Mouse (Mus musculus) hindbrain, embryonic 13.5 days (tissue): ENCODE data around the gene Kcnj11. TPM values are rescaled to one million over a fixed set of nuclear protein-coding genes. Genes with fewer than 3 reads are reported as not detected.

Source experiments
- ATAC-seq: fragments of 200-750 bp; cut with Nextera tagmentation; 2 replicates; pipeline ENCODE4 v1.8.0; 2017; ENCODE audit warnings: moderate TSS enrichment; ENCODE audit not compliant: low FRiP score
- H3K27ac ChIP-seq: fragments of 300-500 bp; sonication (generic); 2 replicates; pipeline ENCODE4 v1.5.1; 2015; ENCODE audit warnings: inconsistent platforms, mild to moderate bottlenecking, moderate library complexity
- H3K27me3 ChIP-seq: fragments of 300-500 bp; sonication (generic); 2 replicates; pipeline ENCODE4 v1.6.1; 2015; ENCODE audit warnings: mild to moderate bottlenecking, inconsistent platforms
- H3K36me3 ChIP-seq: fragments of 300-500 bp; sonication (generic); 2 replicates; pipeline ENCODE4 v1.6.1; 2015; ENCODE audit warnings: mild to moderate bottlenecking, inconsistent platforms
- H3K4me1 ChIP-seq: fragments of 300-500 bp; sonication (generic); replicated peaks from 2 replicates; pipeline ENCODE4 v1.6.1; 2015; ENCODE audit warnings: inconsistent platforms
- H3K4me2 ChIP-seq: fragments of 300-500 bp; sonication (generic); 2 replicates; pipeline ENCODE4 v1.6.1; 2015; ENCODE audit warnings: inconsistent platforms, mild to moderate bottlenecking, moderate library complexity
- H3K4me3 ChIP-seq: fragments of 300-500 bp; sonication (generic); 2 replicates; pipeline ENCODE4 v1.5.1; 2015; ENCODE audit warnings: mild to moderate bottlenecking, inconsistent platforms
- H3K9ac ChIP-seq: fragments of 300-500 bp; sonication (generic); 2 replicates; pipeline ENCODE4 v1.6.1; 2015; ENCODE audit warnings: mild to moderate bottlenecking, inconsistent platforms
- H3K9me3 ChIP-seq: fragments of 300-500 bp; sonication (generic); 2 replicates; pipeline ENCODE4 v1.6.1; 2016; ENCODE audit warnings: inconsistent platforms
- WGBS: fragments of 180-500 bp; shearing (Covaris S2); methylation state at CpG from one replicate; pipeline ENCODE4 v1.1.7; 2015; 5-methylcytosine and 5-hydroxymethylcytosine counted together
- polyA plus RNA-seq: library from polyadenylated mRNA; unstranded; fragments of >200 nt; fragmentation: Nextera tagmentation; extraction: Ambion mirVana; gene quantifications from 2 replicates; pipeline ENCODE4 v1.2.1, GENCODE M21; 2015

Kcnj11 gene
- polyA plus RNA-seq, 1 experiment from 2014 or later = 0.88 TPM

GRCm38 (mm10) chr7:46076844-46077243 lies 23.7 kb downstream of the Kcnj11 start:
- Histone ChIP-seq H3K27me3 (no peaks in the 10 kb centered on the region), H3K9me3 (no peaks in the 10 kb centered on the region), H3K9ac (no peak overlapping the region), H3K4me1 (no peaks in the 10 kb centered on the region), H3K4me3 (no peak overlapping the region), H3K27ac (no peak overlapping the region), H3K36me3 (peaks cover 94% of the 10 kb centered on the region), H3K4me2 (no peak overlapping the region)
- 92% methylated on average over 7 of the region's 7 CpGs for WGBS
- no peak for ATAC-seq

GRCm38 (mm10) chr7:46068831-46069230 lies 31.7 kb downstream of the Kcnj11 start:
- ATAC-seq = no peak
- Histone ChIP-seq H3K36me3 (peaks cover 91% of the 10 kb centered on the region), H3K4me2 (no peak overlapping the region), H3K4me1 (no peaks in the 10 kb centered on the region), H3K9ac (no peak overlapping the region), H3K4me3 (no peak overlapping the region), H3K9me3 (no peaks in the 10 kb centered on the region), H3K27me3 (no peaks in the 10 kb centered on the region), H3K27ac (no peak overlapping the region)
- 97% methylated on average over 8 of the region's 8 CpGs for WGBS

DNA sequence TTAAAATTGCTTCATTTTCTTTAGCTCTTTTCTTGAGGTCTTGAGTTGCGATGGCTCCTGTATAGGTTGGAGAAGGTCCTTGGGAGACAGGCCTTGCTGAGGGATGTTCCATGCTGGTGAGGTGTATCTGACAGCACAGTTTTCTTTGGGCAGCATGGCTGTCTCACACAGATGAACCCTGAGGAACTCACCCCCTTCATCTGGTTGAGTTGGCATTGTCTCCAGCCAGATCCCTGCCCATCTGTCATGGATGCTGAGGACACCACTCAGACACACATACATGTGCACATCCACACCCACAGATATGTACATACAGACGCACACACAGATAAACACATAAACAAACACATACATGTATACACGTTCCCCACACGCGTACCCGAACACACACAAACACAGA lies 37.3 kb downstream of the Kcnj11 start:
- no peak overlapping the region for H3K9ac ChIP-seq
- peaks cover 94% of the 10 kb centered on the region for H3K36me3 ChIP-seq
- 97% methylated on average over 6 of the region's 6 CpGs for WGBS
- no peak overlapping the region for H3K4me2 ChIP-seq
- ATAC-seq = no peak
- H3K4me1 ChIP-seq = no peaks in the 10 kb centered on the region
- H3K27me3 ChIP-seq = no peaks in the 10 kb centered on the region
- H3K27ac ChIP-seq = no peak overlapping the region
- no peaks in the 10 kb centered on the region for H3K9me3 ChIP-seq
- H3K4me3 ChIP-seq = no peak overlapping the region

DNA sequence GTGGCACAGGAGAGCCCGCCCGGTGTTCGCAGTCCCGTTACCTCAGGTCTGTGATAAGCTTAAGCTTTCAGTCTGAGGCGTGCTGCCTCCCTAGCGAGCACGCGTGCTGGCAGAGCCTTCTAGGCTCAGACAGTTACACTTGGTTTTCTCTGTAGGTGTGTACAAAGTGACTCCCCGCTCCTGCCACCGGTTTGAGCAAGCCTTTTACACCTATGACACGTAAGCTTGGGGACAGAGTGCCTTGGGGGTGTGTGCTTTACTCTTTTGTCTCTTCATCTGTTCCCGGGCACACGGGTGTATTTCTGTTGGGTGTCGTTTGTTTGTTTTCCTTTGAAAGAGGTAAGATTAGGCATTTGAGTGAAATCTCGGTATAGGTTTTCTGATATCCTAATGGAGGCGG lies 39.0 kb downstream of the Kcnj11 start:
- 98% methylated on average over 16 of the region's 16 CpGs for WGBS
- Histone ChIP-seq H3K4me1 (no peaks in the 10 kb centered on the region), H3K4me3 (no peak overlapping the region), H3K27me3 (no peaks in the 10 kb centered on the region), H3K27ac (no peak overlapping the region), H3K9me3 (no peaks in the 10 kb centered on the region), H3K36me3 (peaks cover 94% of the 10 kb centered on the region), H3K9ac (no peak overlapping the region), H3K4me2 (no peak overlapping the region)
- ATAC-seq = no peak

GRCm38 (mm10) chr7:46060688-46061087 lies 39.9 kb downstream of the Kcnj11 start:
- no peak for ATAC-seq
- H3K9ac ChIP-seq = no peak overlapping the region
- no peak overlapping the region for H3K4me3 ChIP-seq
- no peak overlapping the region for H3K4me2 ChIP-seq
- no peaks in the 10 kb centered on the region for H3K9me3 ChIP-seq
- H3K27me3 ChIP-seq = no peaks in the 10 kb centered on the region
- no peaks in the 10 kb centered on the region for H3K4me1 ChIP-seq
- 97% methylated on average over 8 of the region's 8 CpGs for WGBS
- peaks cover 95% of the 10 kb centered on the region for H3K36me3 ChIP-seq
- H3K27ac ChIP-seq = no peak overlapping the region

DNA sequence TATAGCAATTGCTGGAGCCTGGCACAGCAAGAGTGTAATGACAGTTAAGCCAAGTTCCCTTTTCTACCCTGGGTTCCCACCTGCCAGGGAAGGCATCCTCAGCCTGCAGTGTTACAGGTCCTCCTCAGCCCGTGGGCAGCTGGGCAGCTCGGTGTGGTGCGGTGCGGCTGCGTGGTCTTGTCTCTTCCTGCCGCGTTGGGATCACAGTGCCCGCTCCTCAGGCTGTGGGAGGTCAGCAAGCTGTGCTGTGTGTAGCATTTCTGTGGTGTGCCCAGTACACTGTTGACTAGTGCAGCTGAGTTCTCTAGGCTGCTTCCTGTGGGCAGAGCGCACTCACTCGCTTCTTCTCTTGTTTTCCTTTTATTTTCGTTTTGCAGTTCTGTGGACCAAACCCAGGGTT lies 41.7 kb downstream of the Kcnj11 start:
- 96% methylated on average over 11 of the region's 11 CpGs for WGBS
- H3K4me1 ChIP-seq = no peaks in the 10 kb centered on the region
- H3K9ac ChIP-seq = no peak overlapping the region
- no peak overlapping the region for H3K4me2 ChIP-seq
- no peaks in the 10 kb centered on the region for H3K9me3 ChIP-seq
- H3K36me3 ChIP-seq = peaks cover 98% of the 10 kb centered on the region
- H3K4me3 ChIP-seq = no peak overlapping the region
- H3K27ac ChIP-seq = no peak overlapping the region
- H3K27me3 ChIP-seq = no peaks in the 10 kb centered on the region
- ATAC-seq = no peak

- H3K4me1 ChIP-seq = no peaks in the 10 kb centered on the region
- no peak overlapping the region for H3K9ac ChIP-seq
- no peak overlapping the region for H3K4me3 ChIP-seq
- no peaks in the 10 kb centered on the region for H3K27me3 ChIP-seq
- 97% methylated on average over 3 of the region's 3 CpGs for WGBS
- no peaks in the 10 kb centered on the region for H3K9me3 ChIP-seq
- H3K4me2 ChIP-seq = no peak overlapping the region
- no peak for ATAC-seq
- peaks cover 81% of the 10 kb centered on the region for H3K36me3 ChIP-seq
- no peak overlapping the region for H3K27ac ChIP-seq
Observed at GRCm38 (mm10) chr7:46053566-46053965, 47.0 kb downstream of the Kcnj11 start.

DNA sequence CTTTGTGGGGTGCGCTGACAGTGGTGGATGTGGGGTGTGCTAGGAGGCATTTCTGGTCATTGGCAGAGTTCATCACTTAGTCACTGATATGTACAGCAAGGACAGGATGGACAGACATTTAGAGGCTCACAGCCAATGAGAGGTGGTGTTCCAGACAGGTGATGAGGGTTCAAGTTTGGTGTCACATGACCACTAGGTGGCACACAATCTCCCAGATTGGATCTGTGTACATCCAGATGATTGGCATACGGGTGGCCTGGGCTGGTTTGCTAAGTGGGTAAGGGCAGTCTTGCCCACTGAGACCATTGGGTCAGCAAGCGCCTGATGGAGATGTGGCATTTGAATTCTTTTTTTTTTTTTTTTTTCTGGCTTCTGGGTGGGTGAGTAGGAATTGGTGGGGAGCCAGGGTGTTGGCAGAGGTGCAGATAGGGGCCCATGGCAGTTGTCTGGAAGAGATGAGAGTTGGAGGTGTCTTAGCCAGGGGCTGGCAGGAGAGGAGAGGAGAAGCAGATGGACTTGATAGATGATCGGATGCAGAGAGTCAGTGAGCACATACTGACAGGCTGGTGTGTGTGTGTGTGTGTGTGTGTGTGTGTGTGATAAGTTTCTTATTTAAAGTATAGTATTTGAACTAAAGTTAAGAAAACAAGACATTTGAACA lies 48.3 kb downstream of the Kcnj11 start:
- 89% methylated on average over 4 of the region's 4 CpGs for WGBS
- Histone ChIP-seq H3K27ac (no peak overlapping the region), H3K9me3 (no peaks in the 10 kb centered on the region), H3K36me3 (peaks cover 81% of the 10 kb centered on the region), H3K4me2 (no peak overlapping the region), H3K9ac (no peak overlapping the region), H3K27me3 (no peaks in the 10 kb centered on the region), H3K4me1 (no peaks in the 10 kb centered on the region), H3K4me3 (no peak overlapping the region)
- ATAC-seq = no peak

DNA sequence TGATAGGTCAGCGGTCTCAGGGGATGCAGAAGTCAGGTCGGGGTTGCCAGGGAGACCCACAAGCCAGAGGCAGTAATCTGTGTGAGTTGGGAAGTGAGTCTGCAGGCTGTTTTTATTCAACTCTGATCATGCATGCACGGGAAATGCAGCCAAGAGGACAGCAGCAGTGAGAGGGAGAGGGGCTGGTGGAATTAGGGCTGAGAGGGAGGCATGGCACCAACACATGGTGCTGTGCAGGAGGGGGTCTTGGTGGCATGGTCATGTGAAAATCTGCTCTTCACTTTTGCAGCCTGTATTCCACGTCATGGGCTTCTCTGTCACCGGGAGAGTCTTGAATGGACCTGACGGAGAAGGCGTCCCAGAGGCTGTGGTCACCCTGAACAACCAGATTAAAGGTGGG lies 50.6 kb downstream of the Kcnj11 start:
- no peaks in the 10 kb centered on the region for H3K27me3 ChIP-seq
- H3K9me3 ChIP-seq = no peaks in the 10 kb centered on the region
- H3K4me1 ChIP-seq = no peaks in the 10 kb centered on the region
- no peak overlapping the region for H3K4me2 ChIP-seq
- H3K36me3 ChIP-seq = peaks cover 78% of the 10 kb centered on the region
- H3K27ac ChIP-seq = no peak overlapping the region
- H3K4me3 ChIP-seq = no peak overlapping the region
- no peak overlapping the region for H3K9ac ChIP-seq
- ATAC-seq = no peak
- WGBS = 73% methylated on average over 7 of the region's 7 CpGs

GRCm38 (mm10) chr7:46047873-46048562 lies 52.5 kb downstream of the Kcnj11 start:
- peaks cover 78% of the 10 kb centered on the region for H3K36me3 ChIP-seq
- H3K9ac ChIP-seq = no peak overlapping the region
- no peak for ATAC-seq
- H3K4me3 ChIP-seq = no peak overlapping the region
- no peak overlapping the region for H3K4me2 ChIP-seq
- H3K9me3 ChIP-seq = no peaks in the 10 kb centered on the region
- no peaks in the 10 kb centered on the region for H3K4me1 ChIP-seq
- no peak overlapping the region for H3K27ac ChIP-seq
- H3K27me3 ChIP-seq = no peaks in the 10 kb centered on the region
- 95% methylated on average over 13 of the region's 13 CpGs for WGBS

DNA sequence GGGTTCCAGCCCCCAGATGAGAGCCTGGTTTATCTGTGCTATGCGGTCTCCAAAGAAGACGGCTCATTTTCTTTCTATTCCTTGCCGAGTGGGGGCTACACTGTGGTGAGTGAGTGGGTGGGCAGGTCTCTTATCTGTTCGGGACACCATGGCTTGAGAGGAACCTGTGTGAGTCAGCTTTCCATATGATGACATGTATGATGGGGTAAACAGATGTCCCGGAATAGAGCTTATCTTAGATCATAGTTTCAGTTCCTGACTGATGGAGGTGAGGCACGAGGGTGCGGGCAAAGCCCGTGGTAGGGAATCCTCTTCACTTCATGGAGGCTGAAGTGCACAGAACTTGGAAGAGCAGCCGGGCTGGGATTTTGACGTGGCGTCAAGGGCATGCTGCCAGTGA lies 54.7 kb downstream of the Kcnj11 start:
- no peaks in the 10 kb centered on the region for H3K4me1 ChIP-seq
- no peak overlapping the region for H3K9ac ChIP-seq
- no peaks in the 10 kb centered on the region for H3K9me3 ChIP-seq
- no peak overlapping the region for H3K27ac ChIP-seq
- no peak for ATAC-seq
- H3K27me3 ChIP-seq = no peaks in the 10 kb centered on the region
- H3K4me3 ChIP-seq = no peak overlapping the region
- H3K36me3 ChIP-seq = peaks cover 84% of the 10 kb centered on the region
- no peak overlapping the region for H3K4me2 ChIP-seq
- WGBS = 95% methylated on average over 11 of the region's 11 CpGs

DNA sequence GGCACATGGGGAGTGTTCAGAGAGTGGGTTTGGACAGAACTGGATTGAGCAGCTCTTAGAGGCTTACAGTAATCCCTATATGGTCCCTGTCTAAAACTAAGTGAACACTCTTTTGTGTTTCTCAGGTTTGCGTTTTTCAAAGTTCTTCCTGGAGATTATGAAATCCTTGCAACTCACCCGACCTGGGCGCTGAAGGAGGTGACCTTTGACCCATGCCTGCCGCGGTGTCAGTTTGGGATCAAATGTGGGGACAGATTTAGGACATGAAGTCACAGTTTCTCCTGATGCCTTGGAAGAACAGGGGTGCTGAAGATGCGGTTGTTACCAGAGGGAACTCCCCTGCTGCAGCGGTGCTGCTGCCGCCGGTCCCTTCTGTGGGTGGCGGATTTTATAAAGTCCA lies 56.5 kb downstream of the Kcnj11 start:
- no peaks in the 10 kb centered on the region for H3K9me3 ChIP-seq
- H3K4me1 ChIP-seq = no peaks in the 10 kb centered on the region
- peaks cover 90% of the 10 kb centered on the region for H3K36me3 ChIP-seq
- no peak overlapping the region for H3K4me2 ChIP-seq
- no peak overlapping the region for H3K27ac ChIP-seq
- no peaks in the 10 kb centered on the region for H3K27me3 ChIP-seq
- H3K4me3 ChIP-seq = no peak overlapping the region
- H3K9ac ChIP-seq = no peak overlapping the region
- 91% methylated on average over 10 of the region's 10 CpGs for WGBS
- ATAC-seq = no peak
